Mouse (Mus musculus) intestine, embryonic 16.5 days (tissue): Measurements from ENCODE around the gene Hira. TPM values are rescaled to one million over a fixed set of nuclear protein-coding genes. Genes with fewer than 3 reads are reported as not detected.

Experiments used
- polyA plus RNA-seq: library from polyadenylated mRNA; unstranded; fragments of >200 nt; fragmentation: Nextera tagmentation; extraction: Ambion mirVana; gene quantifications from 2 replicates; pipeline ENCODE4 v1.2.1, GENCODE M21; 2015

Hira gene
- polyA plus RNA-seq, 1 experiment from 2014 or later: 5.5 TPM

Other genes starting within 250 kb of the Hira start
- gene Sept5, start 247.1 kb upstream of the Hira start, polyA plus RNA-seq: 52.2 and 52.5 TPM in 2 replicates
- gene Cldn5, start 100.2 kb upstream of the Hira start, polyA plus RNA-seq: 26.0 and 27.2 TPM in 2 replicates
- gene Ufd1, start 65.3 kb upstream of the Hira start, polyA plus RNA-seq: 58.3 and 61.0 TPM in 2 replicates
- gene Cdc45, start 65.0 kb upstream of the Hira start, polyA plus RNA-seq: 29.5 and 33.4 TPM in 2 replicates
- gene 2510002D24Rik, start 40.5 kb upstream of the Hira start, polyA plus RNA-seq: 52.0 and 58.4 TPM in 2 replicates
- not detected in 2 replicates for gene Gm28539, start 40.5 kb upstream of the Hira start, polyA plus RNA-seq
- 89.1 and 97.2 TPM in 2 replicates for gene Mrpl40, start 175 bp upstream of the Hira start, polyA plus RNA-seq